Mouse (Mus musculus) lung, embryonic 14.5 days (tissue): ENCODE results near the gene Blvrb. TPM values are rescaled to one million over a fixed set of nuclear protein-coding genes. Genes with fewer than 3 reads are reported as not detected.
A peak's percentile ranks its signal among the peaks of the same experiment; 100 is the strongest.

Source experiments
- ATAC-seq: fragments of 200-750 bp; cut with Nextera tagmentation; 2 replicates; pipeline ENCODE4 v1.8.0; 2017; ENCODE audit warnings: mild to moderate bottlenecking, moderate TSS enrichment, moderate library complexity; ENCODE audit not compliant: insufficient read depth
- DNase-seq: peaks from one replicate; pipeline ENCODE4 v3.0.0-alpha.2; 2015
- H3K27ac ChIP-seq: fragments of 300-500 bp; sonication (generic); 2 replicates; pipeline ENCODE4 v1.5.1; 2014; ENCODE audit warnings: low read depth, mild to moderate bottlenecking, moderate library complexity
- H3K27me3 ChIP-seq: fragments of 300-500 bp; sonication (generic); 2 replicates; pipeline ENCODE4 v1.6.1; 2014; ENCODE audit warnings: low read length, control low read depth; ENCODE audit not compliant: insufficient read depth
- H3K36me3 ChIP-seq: fragments of 300-500 bp; sonication (generic); 2 replicates; pipeline ENCODE4 v1.6.1; 2014; ENCODE audit warnings: control low read depth; ENCODE audit not compliant: insufficient read depth
- H3K4me1 ChIP-seq: fragments of 300-500 bp; sonication (generic); 2 replicates; pipeline ENCODE4 v1.6.1; 2014; ENCODE audit warnings: antibody characterized with exemption, control low read depth; ENCODE audit not compliant: insufficient read depth
- H3K4me2 ChIP-seq: fragments of 300-500 bp; sonication (generic); 2 replicates; pipeline ENCODE4 v1.6.1; 2014; ENCODE audit warnings: mild to moderate bottlenecking
- H3K4me3 ChIP-seq: fragments of 300-500 bp; sonication (generic); 2 replicates; pipeline ENCODE4 v1.5.1; 2014; ENCODE audit warnings: low read depth, low read length
- H3K9ac ChIP-seq: fragments of 300-500 bp; sonication (generic); 2 replicates; pipeline ENCODE4 v1.6.1; 2014
- H3K9me3 ChIP-seq: fragments of 300-500 bp; sonication (generic); 2 replicates; pipeline ENCODE4 v1.6.1; 2016; ENCODE audit warnings: low read depth, low read length, control low read depth
- CTCF ChIP-seq: IDR thresholded peaks from 2 replicates; pipeline ENCODE4 v1.5.1; 2016; ENCODE audit warnings: antibody characterized with exemption, low read depth
- WGBS: fragments of 180-500 bp; shearing (Covaris S2); extraction: QIAGEN DNeasy Blood & Tissue Kit; methylation state at CpG from one replicate; pipeline ENCODE4 v1.1.7; 2014; 5-methylcytosine and 5-hydroxymethylcytosine counted together
- polyA plus RNA-seq: library from polyadenylated mRNA; unstranded; fragments of >200 nt; fragmentation: Nextera tagmentation; extraction: Ambion mirVana; gene quantifications from 2 replicates; pipeline ENCODE4 v1.2.1, GENCODE M21; 2014

Blvrb gene
- polyA plus RNA-seq, 1 experiment from 2014 or later = 56.0 TPM

DNA sequence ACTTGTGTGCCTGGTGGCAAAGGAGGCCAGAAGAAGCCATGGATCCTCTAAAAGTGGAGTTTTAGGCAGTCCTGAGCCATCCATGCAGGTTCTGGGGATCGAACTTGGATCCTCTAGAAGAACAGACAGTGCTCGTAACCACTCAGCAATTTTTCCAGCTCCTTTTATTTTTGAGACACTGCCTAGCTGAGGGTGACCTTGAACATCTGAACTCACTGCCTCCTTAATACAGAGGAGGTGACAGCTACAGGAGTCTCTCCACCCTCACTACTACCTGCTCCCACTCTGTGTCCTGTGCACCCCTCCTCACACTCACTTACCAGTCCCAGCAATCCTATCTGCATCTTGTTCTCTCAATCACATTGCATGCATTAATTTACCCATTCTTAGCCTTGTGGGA lies 27.8 kb downstream of the Blvrb start:
- TF ChIP-seq CTCF = no peak
- Histone ChIP-seq H3K4me3 (peak overlapping the region; percentile 75; the same call in 1 of the 2 replicates), H3K4me2 (peak overlapping the region; percentile 69), H3K36me3 (peaks cover 20% of the 10 kb centered on the region), H3K9me3 (no peaks in the 10 kb centered on the region), H3K27ac (0 out of 2 replicates have a peak overlapping the region, but pooled peaks have one; percentile 30), H3K27me3 (no peaks in the 10 kb centered on the region), H3K9ac (no peak overlapping the region), H3K4me1 (peaks cover 8% of the 10 kb centered on the region; the same call in 1 of the 2 replicates)
- DNase-seq (no peak), ATAC-seq (no peak)
- WGBS = 96% methylated on average over 2 of the region's 2 CpGs

GRCm38 (mm10) chr7:27476098-27476635 lies 28.4 kb downstream of the Blvrb start:
- Histone ChIP-seq H3K4me3 (no peak overlapping the region), H3K9me3 (no peaks in the 10 kb centered on the region), H3K4me2 (no peak overlapping the region), H3K27me3 (no peaks in the 10 kb centered on the region), H3K27ac (no peak overlapping the region), H3K36me3 (peaks cover 20% of the 10 kb centered on the region), H3K4me1 (peaks cover 12% of the 10 kb centered on the region; the same call in 1 of the 2 replicates), H3K9ac (no peak overlapping the region)
- TF ChIP-seq CTCF = no peak
- no peak for ATAC-seq
- DNase-seq = no peak
- 93% methylated on average over 14 of the region's 14 CpGs for WGBS

DNA sequence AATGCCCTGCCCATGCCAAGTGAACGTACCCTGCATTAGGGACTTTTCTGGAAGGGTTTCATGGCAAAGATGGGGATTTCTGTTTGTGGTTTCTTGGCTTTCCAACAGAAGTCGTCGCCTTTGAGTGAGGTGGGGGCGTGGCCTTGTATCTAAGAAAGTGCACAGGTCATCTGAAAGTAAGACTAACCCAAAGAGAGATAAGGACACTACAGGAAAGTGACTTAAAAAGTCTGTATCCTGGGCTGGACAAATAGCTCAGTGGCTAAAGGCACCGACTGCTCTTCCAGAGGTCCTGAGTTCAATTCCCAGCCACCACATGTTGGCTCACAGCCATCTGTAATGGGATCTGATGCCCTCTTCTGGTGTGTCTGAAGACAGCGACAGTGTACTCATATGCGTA lies 30.8 kb downstream of the Blvrb start:
- DNase-seq (no peak), ATAC-seq (no peak)
- H3K27ac ChIP-seq = peak overlapping the region; percentile 15; the same call in 1 of the 2 replicates
- H3K9ac ChIP-seq = no peak overlapping the region
- 72% methylated on average over 7 of the region's 7 CpGs for WGBS
- H3K36me3 ChIP-seq = peaks cover 20% of the 10 kb centered on the region
- no peak for TF ChIP-seq CTCF
- H3K4me3 ChIP-seq = no peak overlapping the region
- H3K9me3 ChIP-seq = no peaks in the 10 kb centered on the region
- no peaks in the 10 kb centered on the region for H3K27me3 ChIP-seq
- H3K4me2 ChIP-seq = no peak overlapping the region
- peaks cover 6% of the 10 kb centered on the region; the same call in 1 of the 2 replicates for H3K4me1 ChIP-seq

DNA sequence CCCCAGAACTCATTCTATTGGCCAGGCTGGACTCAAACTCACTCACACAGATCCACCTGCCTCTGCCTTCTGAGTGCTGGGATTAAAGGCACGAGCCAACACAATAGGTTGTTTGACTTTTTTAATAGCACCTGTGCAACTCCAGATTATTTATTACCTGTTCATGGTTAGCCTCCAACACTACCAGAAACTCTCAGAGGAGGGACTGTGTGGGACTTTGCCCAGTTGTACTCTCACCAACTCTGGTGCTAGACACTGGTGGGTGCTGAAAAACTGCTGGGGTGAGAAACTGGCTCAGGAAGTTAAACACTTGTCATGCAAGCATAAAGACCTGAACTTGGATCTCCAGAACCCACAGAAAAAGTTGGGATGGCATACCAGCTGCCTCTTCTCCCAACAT lies 32.0 kb downstream of the Blvrb start:
- DNase-seq = no peak
- WGBS = 64% methylated on average over 1 of the region's 1 CpGs
- Histone ChIP-seq H3K9me3 (no peaks in the 10 kb centered on the region), H3K27ac (no peak overlapping the region), H3K4me1 (peaks cover 6% of the 10 kb centered on the region; the same call in 1 of the 2 replicates), H3K4me3 (no peak overlapping the region), H3K27me3 (no peaks in the 10 kb centered on the region), H3K36me3 (peaks cover 20% of the 10 kb centered on the region), H3K4me2 (no peak overlapping the region), H3K9ac (no peak overlapping the region)
- ATAC-seq = no peak
- no peak for TF ChIP-seq CTCF

DNA sequence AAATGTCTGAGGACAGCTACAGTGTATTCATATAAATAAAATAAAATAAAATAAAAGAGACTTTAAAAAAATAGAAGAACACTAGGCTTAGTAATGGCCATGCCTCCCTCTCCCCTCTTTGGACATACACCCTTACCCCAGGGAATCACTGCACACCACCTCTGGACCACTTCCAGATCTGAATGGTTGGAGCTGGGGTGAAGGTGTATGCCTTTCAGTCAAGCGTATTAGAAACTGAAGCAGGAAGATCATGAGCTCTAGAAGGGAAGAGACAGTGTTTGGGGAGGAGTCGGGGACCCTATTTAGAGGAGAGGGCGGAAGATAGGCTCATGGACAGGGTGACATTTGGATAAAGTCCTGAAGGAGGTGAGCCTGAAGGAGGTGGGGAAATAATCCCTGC lies 32.7 kb downstream of the Blvrb start:
- WGBS = 68% methylated on average over 3 of the region's 3 CpGs

GRCm38 (mm10) chr7:27480927-27481626 lies 33.3 kb downstream of the Blvrb start:
- Histone ChIP-seq H3K4me1 (peaks cover 6% of the 10 kb centered on the region; the same call in 1 of the 2 replicates), H3K9me3 (no peaks in the 10 kb centered on the region), H3K27ac (peak overlapping the region; percentile 87), H3K4me3 (peak overlapping the region; percentile 33), H3K9ac (peak overlapping the region; percentile 34), H3K36me3 (peaks cover 16% of the 10 kb centered on the region), H3K27me3 (no peaks in the 10 kb centered on the region), H3K4me2 (peak overlapping the region; percentile 63)
- ATAC-seq (no peak), DNase-seq (no peak)
- WGBS = 12% methylated on average over 11 of the region's 11 CpGs
- no peak for TF ChIP-seq CTCF

More for the DNA sequence above, 32.7 kb downstream of the Blvrb start:
- H3K36me3 ChIP-seq = peaks cover 20% of the 10 kb centered on the region
- no peaks in the 10 kb centered on the region for H3K9me3 ChIP-seq
- H3K27me3 ChIP-seq = no peaks in the 10 kb centered on the region
- DNase-seq (no peak), ATAC-seq (no peak)
- peak overlapping the region; percentile 87 for H3K27ac ChIP-seq
- TF ChIP-seq CTCF = no peak
- H3K9ac ChIP-seq = no peak overlapping the region
- peak overlapping the region; percentile 63 for H3K4me2 ChIP-seq
- peak overlapping the region; percentile 33 for H3K4me3 ChIP-seq
- H3K4me1 ChIP-seq = peaks cover 6% of the 10 kb centered on the region; the same call in 1 of the 2 replicates

- H3K9ac ChIP-seq = peak overlapping the region; percentile 34
- H3K4me1 ChIP-seq = peaks cover 6% of the 10 kb centered on the region; the same call in 1 of the 2 replicates
- TF ChIP-seq CTCF = no peak
- no peaks in the 10 kb centered on the region for H3K9me3 ChIP-seq
- WGBS = 0% methylated on average over 11 of the region's 12 CpGs
- H3K27ac ChIP-seq = peak overlapping the region; percentile 87
- peak overlapping the region; percentile 33 for H3K4me3 ChIP-seq
- ATAC-seq (peak; percentile 95), DNase-seq (peak; percentile 91)
- H3K36me3 ChIP-seq = peaks cover 11% of the 10 kb centered on the region
- H3K4me2 ChIP-seq = peak overlapping the region; percentile 63
- no peaks in the 10 kb centered on the region for H3K27me3 ChIP-seq
Observed at GRCm38 (mm10) chr7:27481627-27481969, 33.8 kb downstream of the Blvrb start.
